Mouse (Mus musculus) hindbrain, postnatal 0 days (tissue): ENCODE results near the gene Gm49366. TPM values are rescaled to one million over a fixed set of nuclear protein-coding genes. Genes with fewer than 3 reads are reported as not detected.
A peak's percentile ranks its signal among the peaks of the same experiment; 100 is the strongest.
"Not testable (repeated sequence)": the region's sequence is repeated elsewhere in the genome, so short reads cannot be mapped to it uniquely, and the experiment has no call there.

ENCODE experiments used
- ATAC-seq: fragments of 200-750 bp; cut with Nextera tagmentation; 2 replicates; pipeline ENCODE4 v1.8.0; 2017; ENCODE audit warnings: mild to moderate bottlenecking, moderate TSS enrichment, moderate library complexity
- DNase-seq: peaks from one replicate; pipeline ENCODE4 v3.0.0-alpha.2; 2015; ENCODE audit warnings: low spot score
- H3K27ac ChIP-seq: fragments of 300-500 bp; sonication (generic); 2 replicates; pipeline ENCODE4 v1.5.1; 2014; ENCODE audit warnings: mild to moderate bottlenecking
- H3K27me3 ChIP-seq: fragments of 300-500 bp; sonication (generic); 2 replicates; pipeline ENCODE4 v1.6.1; 2014; ENCODE audit warnings: low read length, mixed read lengths; ENCODE audit not compliant: insufficient read depth
- H3K36me3 ChIP-seq: fragments of 300-500 bp; sonication (generic); 2 replicates; pipeline ENCODE4 v1.6.1; 2014; ENCODE audit warnings: low read length, mixed read lengths; ENCODE audit not compliant: insufficient read depth
- H3K4me1 ChIP-seq: fragments of 300-500 bp; sonication (generic); 2 replicates; pipeline ENCODE4 v1.6.1; 2014; ENCODE audit warnings: antibody characterized with exemption, low read length, mixed read lengths; ENCODE audit not compliant: insufficient read depth
- H3K4me2 ChIP-seq: fragments of 300-500 bp; sonication (generic); 2 replicates; pipeline ENCODE4 v1.6.1; 2014; ENCODE audit warnings: low read depth, mild to moderate bottlenecking, low read length, moderate library complexity, mixed read lengths
- H3K4me3 ChIP-seq: fragments of 300-500 bp; sonication (generic); 2 replicates; pipeline ENCODE4 v1.5.1; 2014; ENCODE audit warnings: low read length
- H3K9ac ChIP-seq: fragments of 300-500 bp; sonication (generic); replicated peaks from 2 replicates; pipeline ENCODE4 v1.6.1; 2014; ENCODE audit warnings: mild to moderate bottlenecking, low read length, moderate library complexity, mixed read lengths
- H3K9me3 ChIP-seq: fragments of 300-500 bp; sonication (generic); 2 replicates; pipeline ENCODE4 v1.6.1; 2016; ENCODE audit warnings: low read length, mixed read lengths
- CTCF ChIP-seq: IDR thresholded peaks from 2 replicates; pipeline ENCODE4 v1.5.1; 2016; ENCODE audit warnings: antibody characterized with exemption, control low read depth, low read depth
- WGBS: fragments of 180-500 bp; shearing (Covaris S2); extraction: QIAGEN DNeasy Blood & Tissue Kit; methylation state at CpG from one replicate; pipeline ENCODE4 v1.1.7; 2014; 5-methylcytosine and 5-hydroxymethylcytosine counted together
- polyA plus RNA-seq: library from polyadenylated mRNA; unstranded; fragments of >200 nt; fragmentation: Nextera tagmentation; extraction: Ambion mirVana; gene quantifications from 2 replicates; pipeline ENCODE4 v1.2.1, GENCODE M21; 2015
- total RNA-seq: library from RNA; depleted of rRNA; stranded (reverse); fragments of >200 nt; gene quantifications from 2 replicates; pipeline ENCODE4 v1.2.3, GENCODE M21; 2014; rRNA removed

The Gm49366 gene
- total and polyA plus RNA-seq, 2 experiments from 2014 or later = not detected

DNA sequence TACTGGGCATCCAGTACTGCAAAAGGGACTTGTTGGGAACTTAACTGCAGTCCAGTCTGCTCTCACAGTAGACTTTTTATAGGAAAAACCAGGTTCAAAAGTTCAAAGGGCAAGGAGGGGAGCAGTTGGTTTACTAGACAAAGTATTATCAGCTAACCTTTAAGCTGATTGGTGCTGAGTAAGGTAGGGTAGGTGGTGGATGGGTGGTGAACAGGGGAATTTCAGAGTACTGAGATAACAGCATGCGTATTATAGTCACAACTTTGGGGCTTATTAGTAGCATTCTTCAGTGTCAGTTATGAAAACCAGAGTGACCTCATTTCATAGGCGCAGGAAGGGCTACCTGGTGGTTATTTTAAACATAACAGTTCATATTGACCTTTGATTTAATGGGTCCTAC lies 60.9 kb downstream of the Gm49366 start:
- DNase-seq (no peak), ATAC-seq (no peak)
- no peak overlapping the region for H3K4me2 ChIP-seq
- H3K9ac ChIP-seq = no peak overlapping the region
- no peaks in the 10 kb centered on the region for H3K9me3 ChIP-seq
- H3K4me3 ChIP-seq = no peak overlapping the region
- 99% methylated on average over 2 of the region's 2 CpGs for WGBS
- H3K27ac ChIP-seq = no peak overlapping the region
- H3K4me1 ChIP-seq = no peaks in the 10 kb centered on the region
- TF ChIP-seq CTCF = no peak
- H3K27me3 ChIP-seq = no peaks in the 10 kb centered on the region
- H3K36me3 ChIP-seq = no peaks in the 10 kb centered on the region

GRCm38 (mm10) chr12:84100071-84100470 lies 61.3 kb downstream of the Gm49366 start:
- WGBS = 25% methylated on average over 1 of the region's 1 CpGs
- no peaks in the 10 kb centered on the region for H3K36me3 ChIP-seq
- H3K4me2 ChIP-seq = peak overlapping the region; percentile 63
- TF ChIP-seq CTCF = no peak
- no peaks in the 10 kb centered on the region for H3K4me1 ChIP-seq
- H3K9ac ChIP-seq = no peak overlapping the region
- no peak for ATAC-seq
- no peak overlapping the region for H3K27ac ChIP-seq
- no peak overlapping the region for H3K4me3 ChIP-seq
- H3K27me3 ChIP-seq = no peaks in the 10 kb centered on the region
- H3K9me3 ChIP-seq = no peaks in the 10 kb centered on the region
- DNase-seq = no peak

DNA sequence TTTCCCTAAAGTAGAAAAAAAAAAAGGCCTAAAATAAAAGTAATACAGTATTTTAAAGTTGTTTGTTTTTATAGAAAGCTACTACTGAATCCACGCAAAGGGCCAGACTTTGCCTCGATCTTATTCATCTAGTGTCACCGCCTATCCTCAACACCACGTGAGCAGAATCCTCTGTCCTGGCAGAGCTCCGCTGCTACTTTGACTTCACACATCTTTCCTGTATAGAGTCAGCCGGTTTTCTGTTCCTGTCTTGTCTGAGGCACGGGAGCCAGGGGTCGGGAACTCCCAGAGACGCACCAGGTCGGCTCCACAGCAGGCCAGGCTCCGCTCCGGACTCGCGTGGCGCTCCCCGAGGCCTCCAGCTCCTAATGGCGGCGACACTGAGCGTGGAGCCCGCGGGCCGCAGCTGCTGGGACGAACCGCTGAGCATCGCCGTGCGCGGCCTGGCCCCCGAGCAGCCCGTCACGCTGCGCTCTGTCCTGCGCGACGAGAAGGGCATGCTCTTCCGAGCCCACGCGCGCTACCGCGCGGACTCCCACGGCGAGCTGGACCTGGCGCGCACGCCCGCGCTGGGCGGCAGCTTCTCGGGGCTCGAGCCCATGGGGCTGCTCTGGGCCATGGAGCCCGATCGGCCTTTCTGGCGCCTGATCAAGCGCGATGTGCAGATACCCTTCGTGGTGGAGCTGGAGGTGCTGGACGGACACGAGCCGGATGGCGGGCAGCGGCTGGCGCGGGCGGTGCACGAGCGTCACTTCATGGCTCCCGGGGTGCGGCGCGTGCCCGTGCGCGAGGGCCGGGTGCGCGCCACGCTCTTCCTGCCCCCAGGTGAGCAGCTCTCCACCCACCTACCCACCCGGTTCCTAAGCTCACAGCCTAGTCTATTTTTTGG lies 62.1 kb downstream of the Gm49366 start, which contains the start of gene Acot6:
TSS of gene Acot6 (plus strand) at position 51 of the 889 bp plus-strand sequence.
- Histone ChIP-seq H3K27ac (peak within 1 kb of the TSS; percentile 71), H3K4me3 (peak within 1 kb of the TSS; percentile 43), H3K9ac (peak within 1 kb of the TSS; percentile 61), H3K4me2 (peak within 1 kb of the TSS; percentile 63)
- peak; percentile 6; the same call in 1 of the 2 replicates for TF ChIP-seq CTCF
- not testable (repeated sequence) for H3K9me3 ChIP-seq, H3K27me3 ChIP-seq, H3K36me3 ChIP-seq, H3K4me1 ChIP-seq
- ATAC-seq (peak; percentile 87), DNase-seq (peak; percentile 71)
- WGBS = under 1% methylated on average over 49 of the region's 80 CpGs

DNA sequence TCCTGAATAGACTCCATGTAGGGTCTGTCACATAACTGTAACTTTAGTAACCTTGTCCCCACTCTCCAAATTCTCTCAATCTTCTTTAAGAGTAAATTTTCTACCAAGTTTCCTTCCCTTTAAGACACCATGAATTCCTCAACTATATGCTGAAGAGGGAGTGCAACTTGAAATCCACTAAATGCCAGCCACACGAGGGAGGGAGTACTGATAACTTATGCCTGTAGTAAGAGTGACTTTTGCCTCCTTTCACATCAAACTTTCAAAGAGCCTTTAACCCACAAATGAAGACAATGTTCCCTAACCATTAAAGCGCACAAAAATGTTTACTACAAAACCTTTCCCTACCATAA lies 62.7 kb downstream of the Gm49366 start:
- TF ChIP-seq CTCF = no peak
- no peaks in the 10 kb centered on the region for H3K9me3 ChIP-seq
- no peaks in the 10 kb centered on the region for H3K27me3 ChIP-seq
- H3K4me1 ChIP-seq = no peaks in the 10 kb centered on the region
- peak overlapping the region; percentile 71 for H3K27ac ChIP-seq
- H3K4me2 ChIP-seq = peak overlapping the region; percentile 63
- H3K36me3 ChIP-seq = no peaks in the 10 kb centered on the region
- DNase-seq (no peak), ATAC-seq (no peak)
- H3K4me3 ChIP-seq = peak overlapping the region; percentile 43
- WGBS = 50% methylated on average over 2 of the region's 2 CpGs
- H3K9ac ChIP-seq = peak overlapping the region; percentile 61; the same call in 1 of the 2 replicates

GRCm38 (mm10) chr12:84107012-84107411 lies 68.3 kb downstream of the Gm49366 start:
- 83% methylated on average over 3 of the region's 3 CpGs for WGBS
- Histone ChIP-seq H3K27ac (no peak overlapping the region), H3K4me2 (no peak overlapping the region), H3K4me1 (no peaks in the 10 kb centered on the region), H3K27me3 (no peaks in the 10 kb centered on the region), H3K9me3 (no peaks in the 10 kb centered on the region), H3K9ac (no peak overlapping the region), H3K4me3 (no peak overlapping the region), H3K36me3 (no peaks in the 10 kb centered on the region)
- no peak for TF ChIP-seq CTCF
- no peak for ATAC-seq
- DNase-seq = no peak

GRCm38 (mm10) chr12:84107692-84108091 lies 69.0 kb downstream of the Gm49366 start:
- Histone ChIP-seq H3K4me1 (no peaks in the 10 kb centered on the region), H3K36me3 (no peaks in the 10 kb centered on the region), H3K27ac (no peak overlapping the region), H3K9ac (no peak overlapping the region), H3K27me3 (no peaks in the 10 kb centered on the region), H3K4me2 (no peak overlapping the region), H3K9me3 (no peaks in the 10 kb centered on the region), H3K4me3 (no peak overlapping the region)
- 79% methylated on average over 1 of the region's 1 CpGs for WGBS
- DNase-seq (no peak), ATAC-seq (no peak)
- no peak for TF ChIP-seq CTCF

Other genes with a start within 250 kb of the Gm49366 start
- 16.7 and 17.7 TPM in 2 replicates for gene Numb, start 117.0 kb upstream of the Gm49366 start, total RNA-seq
- gene Numb, start 117.0 kb upstream of the Gm49366 start, polyA plus RNA-seq = 10.7 and 12.1 TPM in 2 replicates
- 28.8 and 35.2 TPM in 2 replicates for gene Riox1, start 88.3 kb upstream of the Gm49366 start, total RNA-seq
- 8.7 and 11.3 TPM in 2 replicates for gene Riox1, start 88.3 kb upstream of the Gm49366 start, polyA plus RNA-seq
- gene Heatr4, start 54.1 kb upstream of the Gm49366 start, total RNA-seq = 0.11 and 0.16 TPM in 2 replicates
- not detected in 2 replicates for gene Heatr4, start 54.1 kb upstream of the Gm49366 start, polyA plus RNA-seq
- 18.6 and 29.1 TPM in 2 replicates for gene Acot2, start 51.1 kb upstream of the Gm49366 start, total RNA-seq
- 31.2 and 33.9 TPM in 2 replicates for gene Acot2, start 51.1 kb upstream of the Gm49366 start, polyA plus RNA-seq
- gene Acot1, start 29.4 kb upstream of the Gm49366 start, total RNA-seq = 177 and 178 TPM in 2 replicates
- 160 and 172 TPM in 2 replicates for gene Acot1, start 29.4 kb upstream of the Gm49366 start, polyA plus RNA-seq
- 0.14 and 1.8 TPM in 2 replicates for gene Acot4, start 556 bp upstream of the Gm49366 start, total RNA-seq
- 0.68 and 1.2 TPM in 2 replicates for gene Acot4, start 556 bp upstream of the Gm49366 start, polyA plus RNA-seq
- 0.42 and 1.3 TPM in 2 replicates for gene Acot3, start 13.2 kb downstream of the Gm49366 start, total RNA-seq
- gene Acot3, start 13.2 kb downstream of the Gm49366 start, polyA plus RNA-seq = 1.3 and 1.6 TPM in 2 replicates
- 1.2 and 1.3 TPM in 2 replicates for gene Acot5, start 30.4 kb downstream of the Gm49366 start, total RNA-seq
- gene Acot5, start 30.4 kb downstream of the Gm49366 start, polyA plus RNA-seq = 1.2 and 1.5 TPM in 2 replicates
- 6.8 and 8.6 TPM in 2 replicates for gene Acot6, start 61.7 kb downstream of the Gm49366 start, total RNA-seq
- 1.6 and 1.8 TPM in 2 replicates for gene Acot6, start 61.7 kb downstream of the Gm49366 start, polyA plus RNA-seq
- 9.7 and 10.9 TPM in 2 replicates for gene Dnal1, start 75.4 kb downstream of the Gm49366 start, total RNA-seq
- gene Dnal1, start 75.4 kb downstream of the Gm49366 start, polyA plus RNA-seq = 6.8 and 9.7 TPM in 2 replicates
- gene Pnma1, start 109.6 kb downstream of the Gm49366 start, total RNA-seq = 2.5 and 3.8 TPM in 2 replicates
- 4.2 and 4.5 TPM in 2 replicates for gene Pnma1, start 109.6 kb downstream of the Gm49366 start, polyA plus RNA-seq
- 9.3 and 11.5 TPM in 2 replicates for gene Elmsan1, start 179.9 kb downstream of the Gm49366 start, total RNA-seq
- gene Elmsan1, start 179.9 kb downstream of the Gm49366 start, polyA plus RNA-seq = 2.7 and 3.0 TPM in 2 replicates
- gene Ptgr2, start 246.3 kb downstream of the Gm49366 start, total RNA-seq = 10.2 and 13.4 TPM in 2 replicates
- 20.3 and 22.7 TPM in 2 replicates for gene Ptgr2, start 246.3 kb downstream of the Gm49366 start, polyA plus RNA-seq